Mouse (Mus musculus): Measurements from ENCODE around the gene Celsr1.

- TF ChIP-seq CTCF (IDR thresholded peaks at IDR 0.05; ENCODE audit: low read depth, low read length) (no peak), POLR2AphosphoS5 (IDR thresholded peaks at IDR 0.05; ENCODE audit: insufficient replicate concordance, low read depth, low read length) (no peak), TAL1 (conservative IDR thresholded peaks at IDR 0.05; ENCODE audit: low read depth, low read length) (no peak)
Measured at GRCm38 (mm10) chr15:86080408-86080807, 46.8 kb upstream of the Celsr1 start.
